Mouse (Mus musculus) G1E (cell line): ENCODE measurements around the gene Paqr6.
"Not testable (repeated sequence)": the region's sequence is repeated elsewhere in the genome, so short reads cannot be mapped to it uniquely, and the experiment has no call there.

Experiments
- CTCF ChIP-seq: IDR thresholded peaks from 2 replicates; pipeline ENCODE4 v1.5.1; 2012; ENCODE audit warnings: low read depth, low read length, inconsistent platforms, mixed read lengths
- GATA1 ChIP-seq: IDR thresholded peaks from 2 replicates; pipeline ENCODE4 v1.6.1; 2012; ENCODE audit warnings: borderline replicate concordance, low read length, inconsistent platforms, mixed read lengths
- POLR2AphosphoS5 ChIP-seq: IDR thresholded peaks from 2 replicates; pipeline ENCODE4 v1.6.1; 2012; ENCODE audit warnings: low read depth, low read length, inconsistent platforms; ENCODE audit not compliant: insufficient replicate concordance
- TAL1 ChIP-seq: conservative IDR thresholded peaks from 2 replicates; pipeline ENCODE4 v1.6.1; 2012; ENCODE audit warnings: low read depth, low read length, inconsistent platforms, mixed read lengths

DNA sequence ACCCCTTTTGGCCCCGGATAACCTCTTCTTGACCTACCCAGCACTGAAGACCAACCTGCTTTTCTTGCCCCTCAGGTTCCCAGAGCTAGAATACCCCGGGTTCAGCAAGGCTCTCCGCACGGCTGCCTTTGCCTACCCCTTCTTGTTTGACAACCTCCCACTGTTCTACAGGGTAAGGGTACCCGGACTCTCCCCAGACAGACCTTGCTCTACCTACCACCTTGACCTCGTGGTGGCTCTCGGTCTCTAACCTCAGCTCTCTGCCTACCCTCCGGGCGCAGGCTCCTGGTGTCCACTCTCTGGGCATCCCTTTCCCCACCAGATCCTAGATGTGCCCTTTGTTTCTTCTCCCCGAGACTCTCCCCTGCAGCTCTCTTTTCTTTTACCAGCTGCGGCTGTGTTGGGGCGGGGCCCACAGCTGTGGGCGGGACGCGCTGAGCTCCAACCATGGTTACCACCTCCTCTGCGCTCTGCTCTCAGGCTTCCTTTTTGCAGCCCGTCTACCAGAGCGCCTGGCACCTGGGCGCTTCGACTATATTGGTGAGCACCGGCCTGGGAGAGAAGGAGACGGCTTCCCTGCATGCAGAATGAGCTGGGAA, 2.5 kb downstream of the Paqr6 start:
- not testable (repeated sequence) for TF ChIP-seq POLR2AphosphoS5, CTCF, GATA1, TAL1
